Mouse (Mus musculus): Measurements from ENCODE around the gene Cdh23.

DNA sequence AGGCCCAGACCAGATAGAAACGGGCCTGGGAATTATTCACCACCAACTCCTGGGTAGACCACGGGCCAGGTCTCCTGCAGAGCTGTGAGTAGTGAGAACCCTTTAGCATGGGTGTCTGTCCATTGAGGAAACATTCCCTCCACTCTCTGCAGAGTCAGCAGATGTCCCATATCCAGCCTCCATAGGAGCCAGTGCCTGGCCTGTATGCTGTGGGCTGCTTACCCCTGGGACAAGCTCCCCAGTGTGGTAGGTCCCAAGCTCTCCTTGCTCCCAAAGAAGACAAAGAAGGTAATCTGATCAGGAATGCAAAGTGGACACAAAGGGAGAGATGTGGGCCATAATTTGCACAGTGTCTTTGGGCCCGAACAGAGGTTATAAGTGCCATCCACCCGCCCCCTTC lies 124.8 kb downstream of the Cdh23 start:
- TF ChIP-seq GATA1 (IDR thresholded peaks at IDR 0.05; ENCODE audit: borderline replicate concordance, low read length) (no peak), FLI1 (IDR thresholded peaks at IDR 0.05; ENCODE audit: low read length) (no peak)
